Mouse (Mus musculus): Measurements from ENCODE around the gene Ess2. TPM values are rescaled to one million over a fixed set of nuclear protein-coding genes. Genes with fewer than 3 reads are reported as not detected.
A peak's percentile ranks its signal among the peaks of the same experiment; 100 is the strongest.

Ess2 gene
- total and polyA plus RNA-seq, 3 experiments: 19.3 to 29.1 (median 25.6) TPM

DNA sequence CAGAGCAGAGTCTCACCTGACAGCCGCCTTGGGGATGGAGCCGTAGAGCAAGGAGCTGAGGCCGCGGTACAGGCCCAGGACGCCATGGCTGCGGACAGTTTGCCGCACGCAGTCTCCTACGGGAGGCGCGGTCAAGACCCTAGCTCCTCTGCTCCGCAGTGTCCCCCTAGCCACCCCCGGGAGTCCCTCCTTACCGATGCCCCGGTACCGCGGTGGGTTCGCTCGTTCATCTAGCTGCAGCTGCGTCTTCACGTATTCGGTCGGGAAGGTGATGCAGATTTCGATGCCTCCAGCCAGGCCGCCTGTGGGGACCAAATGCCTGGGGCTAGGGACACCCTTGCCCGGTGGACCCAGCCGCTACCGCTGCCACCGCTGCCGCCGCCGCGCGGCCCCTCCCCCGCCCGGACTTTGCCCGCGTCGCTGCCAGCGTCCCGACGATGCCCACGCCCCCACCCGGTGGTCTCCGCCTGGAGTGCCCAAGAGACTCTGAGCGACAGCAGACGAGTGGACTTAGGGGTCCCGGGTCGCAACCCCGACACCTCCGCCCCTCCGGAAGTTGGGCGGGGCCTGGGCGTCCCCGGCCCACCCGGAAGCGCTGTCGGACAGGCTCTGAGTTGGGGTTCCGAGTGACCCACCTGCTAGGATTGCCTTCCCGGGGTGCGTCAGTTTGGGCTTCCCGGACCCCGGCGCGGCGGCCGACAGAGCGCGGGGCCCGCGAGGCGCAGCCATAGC lies 16.4 kb upstream of the Ess2 start:
- ATAC-seq (ENCODE audit: extremely low read depth, insufficient number of reproducible peaks, low FRiP score, poor library complexity, severe bottlenecking): no peak
- H3K4me3 ChIP-seq (ENCODE audit: low read depth, low read length): peak overlapping the region; percentile 89
- H3K36me3 ChIP-seq (replicated peaks): peaks cover 43% of the 10 kb centered on the region
- TF ChIP-seq GATA2 (IDR thresholded peaks at IDR 0.05; ENCODE audit: borderline replicate concordance, low read depth, low read length): no peak
- TF ChIP-seq POLR2AphosphoS5 (IDR thresholded peaks at IDR 0.05; ENCODE audit: insufficient replicate concordance, low read depth, low read length): no peak
- no peak for TF ChIP-seq CTCF (IDR thresholded peaks at IDR 0.05; ENCODE audit: low read depth, low read length)
- no peak for TF ChIP-seq GATA1 (IDR thresholded peaks at IDR 0.05; ENCODE audit: borderline replicate concordance, low read length)
- TF ChIP-seq TAL1 (conservative IDR thresholded peaks at IDR 0.05; ENCODE audit: low read depth, low read length): no peak
- no peaks in the 10 kb centered on the region for H3K9me3 ChIP-seq (replicated peaks)
- H3K4me1 ChIP-seq (ENCODE audit: insufficient read depth, low read depth, low read length): peaks cover 65% of the 10 kb centered on the region
- peak; percentile 62 for DNase-seq (ENCODE audit: low spot score)
- H3K27me3 ChIP-seq (ENCODE audit: insufficient read depth, low read length): peaks cover 9% of the 10 kb centered on the region; the same call in 1 of the 2 replicates

DNA sequence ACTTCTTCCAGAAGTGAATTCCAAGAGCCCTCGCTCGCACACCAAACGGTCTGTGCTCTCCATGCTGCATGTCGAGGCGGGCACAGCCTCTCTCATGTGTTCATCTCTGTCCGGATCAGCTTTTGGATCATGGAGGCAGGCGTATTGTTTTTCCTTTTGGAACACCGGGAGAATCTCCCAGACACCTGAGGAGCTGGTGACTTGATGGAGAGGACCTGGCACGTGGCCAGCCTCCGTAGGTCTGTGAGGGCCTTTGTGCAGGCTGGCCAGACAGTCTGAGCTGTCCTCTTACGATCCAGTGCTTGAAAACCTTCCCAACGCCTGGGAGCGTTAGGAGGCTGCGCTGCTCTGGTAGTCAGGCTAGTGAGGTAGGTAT lies 11.0 kb upstream of the Ess2 start:
- Histone ChIP-seq H3K36me3 (replicated peaks) (peaks cover 41% of the 10 kb centered on the region), H3K27me3 (ENCODE audit: insufficient read depth, low read length) (peaks cover 8% of the 10 kb centered on the region; the same call in 1 of the 2 replicates), H3K4me3 (ENCODE audit: low read depth, low read length) (peak overlapping the region; percentile 80), H3K9me3 (replicated peaks) (no peaks in the 10 kb centered on the region), H3K4me1 (ENCODE audit: insufficient read depth, low read depth, low read length) (peaks cover 63% of the 10 kb centered on the region)
- TF ChIP-seq POLR2AphosphoS5 (IDR thresholded peaks at IDR 0.05; ENCODE audit: insufficient replicate concordance, low read depth, low read length) (0 out of 2 replicates have a peak, but pooled peaks have one; percentile 13), GATA2 (IDR thresholded peaks at IDR 0.05; ENCODE audit: borderline replicate concordance, low read depth, low read length) (no peak)
- no peak for DNase-seq (ENCODE audit: low spot score)
- no peak for ATAC-seq (ENCODE audit: extremely low read depth, insufficient number of reproducible peaks, low FRiP score, poor library complexity, severe bottlenecking)

DNA sequence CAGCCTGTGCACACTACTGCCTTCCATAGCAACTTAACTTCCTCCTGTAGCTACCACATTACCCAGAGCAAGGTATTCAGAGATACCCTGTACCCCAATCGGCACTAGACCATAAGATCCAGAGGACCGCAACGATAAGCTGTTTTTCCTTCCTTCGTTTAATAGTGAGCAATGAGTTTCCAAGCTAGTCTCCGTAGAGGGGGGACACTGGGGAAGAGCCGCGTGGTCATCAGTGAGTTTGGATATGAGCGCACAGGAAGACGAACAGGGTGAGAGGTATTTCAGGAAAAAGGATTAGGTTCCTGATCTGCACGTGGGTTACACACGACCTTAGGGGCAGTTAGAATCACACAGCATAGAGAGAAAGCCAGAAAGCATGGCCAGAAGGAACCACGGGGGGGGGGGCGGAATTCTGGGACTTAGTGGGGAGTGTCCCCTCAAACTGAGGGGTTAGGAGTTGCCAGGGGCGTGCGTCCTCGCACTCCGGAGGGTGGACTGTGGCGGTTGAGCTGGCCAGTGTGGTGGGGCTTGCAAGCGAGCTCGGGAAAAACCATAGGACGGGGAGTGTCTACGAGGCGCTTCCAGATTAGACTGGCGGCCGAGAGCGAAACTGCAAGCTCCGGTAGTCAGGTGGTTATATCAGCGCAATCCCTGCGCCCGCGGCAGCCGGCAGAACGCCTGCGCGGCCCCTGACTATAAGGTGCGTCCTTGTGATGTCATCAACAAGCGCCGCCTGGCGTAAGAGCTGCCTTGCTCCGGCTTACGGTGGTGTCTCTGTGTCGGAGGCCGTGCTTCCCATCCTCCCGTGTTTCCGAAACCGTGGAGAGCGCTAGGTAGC lies 10.4 kb upstream of the Ess2 start:
- Histone ChIP-seq H3K4me3 (ENCODE audit: low read depth, low read length) (peak overlapping the region; percentile 80), H3K36me3 (replicated peaks) (peaks cover 35% of the 10 kb centered on the region), H3K27me3 (ENCODE audit: insufficient read depth, low read length) (peaks cover 10% of the 10 kb centered on the region), H3K4me1 (ENCODE audit: insufficient read depth, low read depth, low read length) (peaks cover 57% of the 10 kb centered on the region), H3K9me3 (replicated peaks) (no peaks in the 10 kb centered on the region)
- DNase-seq (ENCODE audit: low spot score): peak; percentile 80
- peak; percentile 84 for ATAC-seq (ENCODE audit: extremely low read depth, insufficient number of reproducible peaks, low FRiP score, poor library complexity, severe bottlenecking)
- TF ChIP-seq GATA1 (IDR thresholded peaks at IDR 0.05; ENCODE audit: borderline replicate concordance, low read length) (no peak), TAL1 (conservative IDR thresholded peaks at IDR 0.05; ENCODE audit: low read depth, low read length) (no peak), CTCF (IDR thresholded peaks at IDR 0.05; ENCODE audit: low read depth, low read length) (no peak), POLR2AphosphoS5 (IDR thresholded peaks at IDR 0.05; ENCODE audit: insufficient replicate concordance, low read depth, low read length) (no peak), GATA2 (IDR thresholded peaks at IDR 0.05; ENCODE audit: borderline replicate concordance, low read depth, low read length) (no peak)

DNA sequence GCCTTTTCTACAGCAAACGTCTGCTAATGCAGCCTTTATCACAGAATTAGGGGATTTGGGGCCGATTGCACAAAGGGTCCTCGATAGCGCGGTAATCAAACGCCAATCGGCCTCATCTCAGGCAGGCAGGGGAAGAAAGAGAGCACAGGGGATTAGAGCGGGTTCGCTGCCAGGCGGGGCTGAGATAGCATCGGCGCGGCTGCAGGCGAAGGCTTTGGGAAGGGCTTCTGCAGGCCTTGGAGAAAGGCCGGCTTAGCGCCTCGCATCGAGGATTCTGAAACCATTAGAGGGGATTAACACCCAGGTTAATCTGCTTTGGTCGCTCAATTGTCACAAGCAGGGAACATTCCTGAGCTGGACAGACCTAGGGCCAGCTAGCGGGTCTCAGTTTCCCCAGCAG lies 9.4 kb upstream of the Ess2 start:
- H3K27me3 ChIP-seq (ENCODE audit: insufficient read depth, low read length): peaks cover 17% of the 10 kb centered on the region
- TF ChIP-seq GATA1 (IDR thresholded peaks at IDR 0.05; ENCODE audit: borderline replicate concordance, low read length) (no peak), CTCF (IDR thresholded peaks at IDR 0.05; ENCODE audit: low read depth, low read length) (no peak), GATA2 (IDR thresholded peaks at IDR 0.05; ENCODE audit: borderline replicate concordance, low read depth, low read length) (no peak), POLR2AphosphoS5 (IDR thresholded peaks at IDR 0.05; ENCODE audit: insufficient replicate concordance, low read depth, low read length) (no peak), TAL1 (conservative IDR thresholded peaks at IDR 0.05; ENCODE audit: low read depth, low read length) (no peak)
- peaks cover 48% of the 10 kb centered on the region for H3K4me1 ChIP-seq (ENCODE audit: insufficient read depth, low read depth, low read length)
- H3K9me3 ChIP-seq (replicated peaks): no peaks in the 10 kb centered on the region
- peaks cover 25% of the 10 kb centered on the region for H3K36me3 ChIP-seq (replicated peaks)
- no peak overlapping the region for H3K4me3 ChIP-seq (ENCODE audit: low read depth, low read length)
- DNase-seq (ENCODE audit: low spot score) (no peak), ATAC-seq (ENCODE audit: extremely low read depth, insufficient number of reproducible peaks, low FRiP score, poor library complexity, severe bottlenecking) (no peak)

- Histone ChIP-seq H3K4me1 (ENCODE audit: insufficient read depth, low read depth, low read length) (peaks cover 9% of the 10 kb centered on the region), H3K27me3 (ENCODE audit: insufficient read depth, low read length) (peaks cover 47% of the 10 kb centered on the region), H3K36me3 (replicated peaks) (peaks cover 5% of the 10 kb centered on the region), H3K9me3 (replicated peaks) (peaks cover 11% of the 10 kb centered on the region), H3K4me3 (ENCODE audit: low read depth, low read length) (no peak within 1 kb of the TSS; the same call in 1 of the 2 replicates)
- TF ChIP-seq POLR2AphosphoS5 (IDR thresholded peaks at IDR 0.05; ENCODE audit: insufficient replicate concordance, low read depth, low read length): no peak
- TF ChIP-seq GATA1 (IDR thresholded peaks at IDR 0.05; ENCODE audit: borderline replicate concordance, low read length): no peak
- no peak for TF ChIP-seq GATA2 (IDR thresholded peaks at IDR 0.05; ENCODE audit: borderline replicate concordance, low read depth, low read length)
- no peak for TF ChIP-seq TAL1 (conservative IDR thresholded peaks at IDR 0.05; ENCODE audit: low read depth, low read length)
- TF ChIP-seq CTCF (IDR thresholded peaks at IDR 0.05; ENCODE audit: low read depth, low read length): no peak
- ATAC-seq (ENCODE audit: extremely low read depth, insufficient number of reproducible peaks, low FRiP score, poor library complexity, severe bottlenecking) (no peak), DNase-seq (ENCODE audit: low spot score) (no peak)
Measured at GRCm38 (mm10) chr16:17914307-17915249, 3.4 kb upstream of the Ess2 start, which contains the start of gene Gsc2. Gene Gsc2, minus strand, starts transcription at chr16:17915059.
